Mouse (Mus musculus): Measurements from ENCODE around the gene Tmprss9.

Tmprss9 gene

DNA sequence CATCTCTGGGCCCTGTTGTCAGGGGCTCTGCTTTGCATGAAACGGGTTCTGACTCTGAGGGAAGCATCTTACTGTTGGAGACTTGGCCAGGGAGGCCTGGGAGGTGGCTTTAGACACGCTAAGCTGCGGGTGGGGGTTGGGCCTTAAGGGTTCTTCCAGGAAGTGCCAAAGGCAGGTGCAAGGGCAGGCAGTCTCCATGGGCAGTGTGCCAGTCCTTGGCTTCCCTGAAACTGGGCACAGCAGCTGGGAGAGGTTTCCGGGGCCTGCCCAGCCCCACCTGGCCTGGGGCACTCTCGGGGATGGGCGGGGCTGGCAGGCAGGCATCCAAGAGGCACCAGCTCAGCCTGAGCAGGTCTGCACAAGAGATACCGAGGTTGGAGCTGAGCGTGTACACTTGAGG is 66.0 kb downstream of the Tmprss9 start:
- DNase-seq (ENCODE audit: low spot score): peak; percentile 75

- peak; percentile 42 for DNase-seq (ENCODE audit: low spot score)
Measured at GRCm38 (mm10) chr10:80938831-80939550, 67.3 kb downstream of the Tmprss9 start.

GRCm38 (mm10) chr10:80939671-80940070 is 68.0 kb downstream of the Tmprss9 start:
- peak; percentile 83 for DNase-seq (ENCODE audit: low spot score)

DNA sequence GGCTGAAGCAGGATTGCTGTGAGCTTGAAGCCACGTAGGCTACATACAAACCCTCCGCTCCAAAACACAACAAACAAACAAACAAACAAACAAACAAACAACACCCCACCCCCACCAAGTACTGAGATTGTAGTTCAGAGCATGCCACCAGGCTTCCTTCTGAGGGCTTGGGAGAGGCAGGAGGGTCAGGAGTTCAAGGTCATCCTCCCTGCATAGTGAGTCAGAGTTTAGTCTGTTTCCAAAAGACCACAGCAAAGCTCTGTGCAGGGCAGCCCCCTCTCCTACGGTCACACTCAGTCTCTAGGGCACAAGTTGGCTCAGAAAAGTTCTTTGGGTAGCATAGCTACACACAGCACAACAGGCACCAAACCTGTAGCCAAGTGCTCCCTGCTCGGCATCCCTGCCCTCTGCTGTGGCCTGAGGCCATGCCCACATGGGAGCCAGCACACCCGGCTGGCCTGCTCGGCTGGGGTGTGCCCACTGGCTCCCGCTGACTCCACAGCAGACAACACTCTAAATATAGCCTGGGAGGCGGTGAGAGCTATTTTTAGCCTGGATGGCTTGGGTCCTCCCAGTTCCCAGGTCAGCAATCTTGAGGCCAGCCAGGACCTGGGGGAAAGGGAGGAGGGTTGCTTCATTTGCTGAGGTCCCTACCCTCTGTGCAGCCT is 68.8 kb downstream of the Tmprss9 start:
- peak; percentile 65 for DNase-seq (ENCODE audit: low spot score)

GRCm38 (mm10) chr10:80940988-80941347 is 69.3 kb downstream of the Tmprss9 start:
- no peak for DNase-seq (ENCODE audit: low spot score)

- DNase-seq (ENCODE audit: low spot score): no peak
Measured at GRCm38 (mm10) chr10:80942919-80943318, 71.3 kb downstream of the Tmprss9 start.

GRCm38 (mm10) chr10:80943701-80944100 is 72.1 kb downstream of the Tmprss9 start:
- no peak for DNase-seq (ENCODE audit: low spot score)

DNA sequence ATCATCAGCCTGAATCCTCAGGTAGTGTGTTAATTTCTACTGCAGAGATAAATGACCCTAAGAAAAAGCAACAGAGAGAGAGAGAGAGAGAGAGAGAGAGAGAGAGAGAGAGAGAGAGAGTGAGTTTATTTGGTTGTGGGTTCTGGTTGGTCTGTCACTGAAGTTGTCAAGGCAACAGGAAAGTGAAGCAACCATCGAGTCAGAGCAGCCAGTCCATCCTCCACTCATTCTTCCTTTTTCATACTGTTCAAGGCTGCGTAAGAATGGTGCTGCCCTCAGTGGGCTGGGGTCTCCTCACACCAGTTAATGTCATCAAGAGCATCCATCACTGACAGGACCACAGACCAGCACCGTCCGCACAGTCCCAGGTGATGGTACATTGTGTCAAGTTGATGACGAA is 72.6 kb downstream of the Tmprss9 start:
- DNase-seq (ENCODE audit: low spot score): no peak

DNA sequence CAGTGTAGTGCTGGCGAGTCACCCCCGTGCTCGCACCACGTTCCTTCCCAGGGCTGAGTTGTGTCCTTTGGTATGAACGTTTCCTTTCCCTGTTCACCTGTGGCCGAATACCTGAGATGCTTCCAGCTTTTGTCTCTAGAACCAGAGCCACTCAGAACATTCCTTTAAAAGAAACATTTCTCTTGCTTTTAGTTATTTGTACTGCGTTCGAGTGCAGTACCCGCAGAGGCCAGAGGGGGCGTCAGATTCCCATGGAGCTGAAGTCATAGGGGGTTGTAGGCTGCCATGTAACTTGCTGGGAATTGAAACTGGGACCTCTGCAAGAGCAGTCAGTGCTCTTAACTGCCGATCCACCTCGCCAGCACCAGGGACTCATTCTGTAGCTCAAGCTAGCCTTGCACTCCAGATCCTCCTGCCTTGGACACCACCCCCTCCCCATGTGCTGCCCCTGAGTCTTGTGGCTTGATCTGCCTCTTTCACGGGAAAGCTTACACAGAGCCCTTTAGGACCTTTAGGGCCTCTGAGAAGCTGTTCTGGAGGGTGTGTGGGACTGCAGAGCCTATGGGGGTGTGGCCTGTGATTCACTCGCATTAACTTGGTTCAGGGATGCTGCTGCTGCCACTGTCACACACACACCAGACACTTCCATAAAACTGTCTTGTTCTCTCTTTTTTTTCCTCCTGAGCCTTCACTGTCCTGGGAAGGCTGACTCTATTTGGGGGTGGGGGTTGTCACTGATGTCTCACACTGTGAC is 75.2 kb downstream of the Tmprss9 start:
- no peak for DNase-seq (ENCODE audit: low spot score)

GRCm38 (mm10) chr10:80947802-80948201 is 76.2 kb downstream of the Tmprss9 start:
- DNase-seq (ENCODE audit: low spot score): peak; percentile 37

GRCm38 (mm10) chr10:80948570-80948969 is 76.9 kb downstream of the Tmprss9 start:
- no peak for DNase-seq (ENCODE audit: low spot score)

GRCm38 (mm10) chr10:80949081-80949480 is 77.4 kb downstream of the Tmprss9 start:
- DNase-seq (ENCODE audit: low spot score): no peak

All from ovary, postnatal 36 days (tissue).